Mouse (Mus musculus) kidney, postnatal 0 days (tissue): ENCODE results near the gene Zmiz1. TPM values are rescaled to one million over a fixed set of nuclear protein-coding genes. Genes with fewer than 3 reads are reported as not detected.

ENCODE experiments used
- ATAC-seq: fragments of 200-750 bp; cut with Nextera tagmentation; replicated peaks from 2 replicates; pipeline ENCODE4 v1.8.0; 2017; ENCODE audit warnings: low read depth, moderate number of reproducible peaks, moderate TSS enrichment, moderate library complexity; ENCODE audit not compliant: low FRiP score
- DNase-seq: peaks from one replicate; pipeline ENCODE4 v3.0.0-alpha.2; 2016; ENCODE audit warnings: low spot score
- H3K27ac ChIP-seq: fragments of 300-500 bp; sonication (generic); 2 replicates; pipeline ENCODE4 v1.5.1; 2014; ENCODE audit warnings: mild to moderate bottlenecking
- H3K27me3 ChIP-seq: fragments of 300-500 bp; sonication (generic); 2 replicates; pipeline ENCODE4 v1.6.1; 2014; ENCODE audit warnings: low read length, mixed read lengths; ENCODE audit not compliant: insufficient read depth
- H3K36me3 ChIP-seq: fragments of 300-500 bp; sonication (generic); 2 replicates; pipeline ENCODE4 v1.6.1; 2014; ENCODE audit warnings: low read length, mixed read lengths; ENCODE audit not compliant: insufficient read depth
- H3K4me1 ChIP-seq: fragments of 300-500 bp; sonication (generic); replicated peaks from 2 replicates; pipeline ENCODE4 v1.6.1; 2014; ENCODE audit warnings: antibody characterized with exemption, low read length, mixed read lengths; ENCODE audit not compliant: insufficient read depth
- H3K4me2 ChIP-seq: fragments of 300-500 bp; sonication (generic); 2 replicates; pipeline ENCODE4 v1.6.1; 2014; ENCODE audit warnings: mild to moderate bottlenecking, low read length, moderate library complexity, mixed read lengths
- H3K4me3 ChIP-seq: fragments of 300-500 bp; sonication (generic); replicated peaks from 2 replicates; pipeline ENCODE4 v1.5.1; 2014; ENCODE audit warnings: low read depth, low read length
- H3K9ac ChIP-seq: fragments of 300-500 bp; sonication (generic); 2 replicates; pipeline ENCODE4 v1.6.1; 2014; ENCODE audit warnings: low read depth, low read length
- H3K9me3 ChIP-seq: fragments of 300-500 bp; sonication (generic); replicated peaks from 2 replicates; pipeline ENCODE4 v1.6.1; 2016; ENCODE audit warnings: low read length, inconsistent platforms, mixed read lengths
- CTCF ChIP-seq: IDR thresholded peaks from 2 replicates; pipeline ENCODE4 v1.5.1; 2016; ENCODE audit warnings: antibody characterized with exemption, low read depth, mild to moderate bottlenecking, moderate library complexity
- WGBS: fragments of 180-500 bp; shearing (Covaris S2); extraction: QIAGEN DNeasy Blood & Tissue Kit; methylation state at CpG from one replicate; pipeline ENCODE4 v1.1.7; 2014; 5-methylcytosine and 5-hydroxymethylcytosine counted together
- polyA plus RNA-seq: library from polyadenylated mRNA; unstranded; fragments of >200 nt; fragmentation: Nextera tagmentation; extraction: Ambion mirVana; gene quantifications from 2 replicates; pipeline ENCODE4 v1.2.1, GENCODE M21; 2015

Gene Zmiz1
- polyA plus RNA-seq, 1 experiment from 2014 or later: 25.0 TPM

DNA sequence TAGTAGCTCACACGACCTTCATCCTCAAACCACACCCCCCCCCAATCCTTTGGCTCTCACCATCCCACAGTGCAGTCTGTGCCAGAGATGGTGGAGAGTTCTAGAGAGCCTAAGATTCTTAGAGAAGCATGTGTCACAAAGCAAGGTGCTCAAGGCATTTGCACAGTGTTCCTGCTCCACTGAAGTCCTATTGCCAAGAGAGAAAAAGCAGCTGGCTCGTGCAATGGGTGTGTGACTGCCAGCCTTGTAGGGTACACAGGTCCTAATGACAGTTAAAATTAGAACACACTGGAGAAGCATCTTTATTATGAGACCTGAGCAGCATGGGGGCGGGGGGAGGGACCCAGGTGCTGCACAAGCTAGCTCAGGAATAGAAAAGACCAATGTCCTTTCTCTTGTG lies 18.2 kb upstream of the Zmiz1 start:
- Histone ChIP-seq H3K9ac (no peak overlapping the region), H3K36me3 (no peaks in the 10 kb centered on the region), H3K9me3 (no peaks in the 10 kb centered on the region), H3K4me1 (no peaks in the 10 kb centered on the region), H3K27ac (no peak overlapping the region), H3K27me3 (no peaks in the 10 kb centered on the region), H3K4me2 (no peak overlapping the region), H3K4me3 (no peak overlapping the region)
- DNase-seq: no peak
- 60% methylated on average over 3 of the region's 3 CpGs for WGBS
- no peak for ATAC-seq
- TF ChIP-seq CTCF: no peak

DNA sequence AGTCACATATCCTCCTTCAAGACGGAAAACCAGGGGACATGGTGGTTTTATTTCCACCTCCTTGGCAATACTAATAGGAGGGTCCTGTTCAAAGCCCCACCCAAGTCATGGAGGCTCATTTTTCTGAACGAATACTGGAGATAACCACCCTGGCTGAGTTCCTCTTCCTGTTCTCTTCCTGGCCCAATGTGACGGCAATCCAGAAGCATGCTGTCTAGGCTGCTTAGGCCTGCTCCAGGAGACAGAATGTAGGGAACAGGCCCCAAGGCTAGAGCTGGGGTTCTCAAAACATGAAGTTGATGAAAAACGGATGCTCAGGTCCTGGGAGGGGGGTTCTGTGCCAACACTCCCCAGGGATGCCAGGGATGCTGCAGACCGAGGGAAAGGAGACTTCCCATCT lies 17.5 kb upstream of the Zmiz1 start:
- Histone ChIP-seq H3K4me2 (no peak overlapping the region), H3K36me3 (no peaks in the 10 kb centered on the region), H3K27me3 (no peaks in the 10 kb centered on the region), H3K9me3 (no peaks in the 10 kb centered on the region), H3K4me3 (no peak overlapping the region), H3K27ac (no peak overlapping the region), H3K9ac (no peak overlapping the region), H3K4me1 (no peaks in the 10 kb centered on the region)
- TF ChIP-seq CTCF: no peak
- no peak for DNase-seq
- ATAC-seq: no peak
- WGBS: 68% methylated on average over 5 of the region's 5 CpGs

DNA sequence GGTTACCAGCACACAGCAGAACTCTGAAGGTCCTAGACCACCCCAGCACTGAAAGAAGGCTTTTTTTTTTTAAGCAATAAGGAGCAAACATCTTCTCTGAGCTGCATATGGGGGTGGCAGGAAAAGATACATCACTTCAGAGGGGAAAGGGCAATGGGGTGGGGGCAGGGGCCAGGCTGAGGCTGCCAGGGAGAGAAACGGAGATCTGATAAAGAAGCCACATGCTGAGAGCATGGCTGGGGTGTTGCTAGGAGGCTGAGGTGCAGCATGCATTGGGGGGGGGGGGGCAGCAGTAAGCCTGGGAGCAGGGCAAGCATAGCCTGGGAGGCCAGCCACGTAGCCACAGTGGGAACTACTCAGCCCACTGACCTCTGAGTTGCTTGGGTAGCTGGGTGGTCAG lies 16.3 kb upstream of the Zmiz1 start:
- no peaks in the 10 kb centered on the region for H3K9me3 ChIP-seq
- no peaks in the 10 kb centered on the region for H3K36me3 ChIP-seq
- no peak overlapping the region for H3K4me3 ChIP-seq
- WGBS: 44% methylated on average over 2 of the region's 2 CpGs
- no peak for ATAC-seq
- TF ChIP-seq CTCF: no peak
- no peak overlapping the region for H3K9ac ChIP-seq
- no peaks in the 10 kb centered on the region for H3K4me1 ChIP-seq
- no peaks in the 10 kb centered on the region for H3K27me3 ChIP-seq
- DNase-seq: no peak
- no peak overlapping the region for H3K4me2 ChIP-seq
- H3K27ac ChIP-seq: no peak overlapping the region

DNA sequence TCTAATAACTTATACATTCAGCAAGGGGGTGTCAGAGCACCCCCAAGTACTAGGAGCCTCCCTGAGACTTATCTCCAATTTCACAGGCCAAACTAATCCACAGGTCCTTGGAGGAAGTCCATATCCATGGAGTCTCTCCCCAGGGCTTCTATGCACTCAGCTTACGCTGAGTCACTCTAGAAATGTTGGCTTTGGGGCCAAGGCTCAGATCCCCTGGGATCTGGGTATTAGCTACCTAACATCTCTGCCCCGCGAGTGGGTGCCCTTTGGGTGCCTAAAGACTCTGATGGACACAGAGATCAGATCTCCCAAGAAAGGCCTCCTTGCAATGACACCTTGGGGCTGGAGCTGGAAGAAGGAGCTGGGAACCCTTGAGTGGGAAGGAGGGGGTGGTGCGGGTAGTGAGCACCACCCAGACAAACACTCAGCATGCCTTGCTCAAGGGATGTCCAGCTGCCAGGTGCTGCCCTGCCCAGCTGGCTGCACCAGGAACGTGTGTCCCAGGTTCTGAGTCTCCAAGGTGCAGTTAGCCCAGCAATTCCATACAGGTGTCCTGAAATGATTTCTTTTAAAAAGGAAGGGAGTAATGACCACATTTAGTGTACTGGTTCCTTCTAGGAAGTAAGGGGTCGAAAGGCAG lies 11.7 kb upstream of the Zmiz1 start:
- Histone ChIP-seq H3K4me3 (no peak overlapping the region), H3K4me2 (no peak overlapping the region), H3K36me3 (no peaks in the 10 kb centered on the region), H3K9ac (no peak overlapping the region), H3K4me1 (0 out of 2 replicates have a peak, but pooled peaks cover 5% of the 10 kb centered on the region), H3K9me3 (no peaks in the 10 kb centered on the region), H3K27ac (no peak overlapping the region), H3K27me3 (no peaks in the 10 kb centered on the region)
- WGBS: 80% methylated on average over 6 of the region's 6 CpGs
- TF ChIP-seq CTCF: no peak
- no peak for ATAC-seq
- DNase-seq: no peak

DNA sequence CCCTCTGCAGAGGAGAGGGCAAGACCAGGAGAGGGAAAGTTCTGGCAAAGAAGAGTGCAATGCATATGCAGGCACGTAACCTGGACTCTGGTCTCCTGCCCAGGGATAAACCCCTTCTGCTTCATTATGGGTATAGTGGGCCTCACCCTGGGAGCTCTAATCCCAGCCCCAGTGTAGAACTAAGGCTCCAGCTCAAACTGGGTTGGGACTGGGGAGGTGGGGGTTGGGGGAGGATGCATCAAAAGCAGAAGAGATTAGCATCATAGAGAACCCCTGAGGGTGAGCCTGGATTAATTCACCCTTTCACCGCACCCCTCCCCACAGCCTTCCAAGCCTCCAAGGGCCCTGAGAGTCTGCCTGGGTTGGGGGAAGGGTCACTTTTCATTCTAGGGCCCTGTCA lies 10.5 kb upstream of the Zmiz1 start:
- Histone ChIP-seq H3K4me2 (no peak overlapping the region), H3K9ac (no peak overlapping the region), H3K9me3 (no peaks in the 10 kb centered on the region), H3K27me3 (no peaks in the 10 kb centered on the region), H3K4me1 (peaks cover 11% of the 10 kb centered on the region), H3K27ac (no peak overlapping the region), H3K4me3 (no peak overlapping the region), H3K36me3 (no peaks in the 10 kb centered on the region)
- ATAC-seq (no peak), DNase-seq (no peak)
- 83% methylated on average over 2 of the region's 2 CpGs for WGBS
- TF ChIP-seq CTCF: no peak

DNA sequence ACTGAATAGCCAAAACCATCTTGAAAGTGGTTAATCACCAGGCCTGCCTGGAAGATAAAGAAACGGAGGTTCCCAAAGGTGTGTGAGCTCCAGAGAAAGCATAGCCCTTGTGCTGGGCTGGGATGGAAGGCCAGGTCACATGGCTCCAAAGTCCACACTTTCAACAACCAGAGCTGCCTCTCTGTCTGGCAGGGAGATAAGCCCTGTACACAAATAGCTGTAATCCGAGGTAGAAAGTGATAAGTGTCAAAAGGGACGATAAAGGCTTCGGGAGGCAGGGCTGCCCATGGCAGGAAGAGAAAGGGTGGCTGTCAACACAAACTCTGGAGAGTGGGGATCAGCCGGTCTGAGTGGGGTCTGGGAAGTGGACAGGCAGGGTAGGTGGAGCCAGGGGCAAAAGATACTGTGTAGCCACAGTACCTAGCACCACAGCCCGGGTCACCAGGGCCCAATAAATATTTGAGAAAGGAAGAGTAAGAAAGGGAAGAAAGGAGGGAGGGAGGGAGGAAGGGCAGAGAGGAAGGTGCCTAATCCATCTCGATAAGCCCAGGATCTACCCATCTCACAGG lies 7.8 kb upstream of the Zmiz1 start:
- peaks cover 13% of the 10 kb centered on the region for H3K4me1 ChIP-seq
- no peaks in the 10 kb centered on the region for H3K9me3 ChIP-seq
- H3K4me2 ChIP-seq: no peak overlapping the region
- WGBS: 24% methylated on average over 7 of the region's 7 CpGs
- H3K9ac ChIP-seq: peak overlapping the region; percentile 3; the same call in 1 of the 2 replicates
- H3K27me3 ChIP-seq: no peaks in the 10 kb centered on the region
- H3K27ac ChIP-seq: peak overlapping the region; percentile 83
- H3K4me3 ChIP-seq: no peak overlapping the region
- ATAC-seq: no peak
- no peak for TF ChIP-seq CTCF
- no peaks in the 10 kb centered on the region for H3K36me3 ChIP-seq
- no peak for DNase-seq
